Mouse (Mus musculus) kidney, postnatal 0 days (tissue): ENCODE results near the gene Mmp28. TPM values are rescaled to one million over a fixed set of nuclear protein-coding genes. Genes with fewer than 3 reads are reported as not detected.

Source experiments
- ATAC-seq: fragments of 200-750 bp; cut with Nextera tagmentation; replicated peaks from 2 replicates; pipeline ENCODE4 v1.8.0; 2017; ENCODE audit warnings: low read depth, moderate number of reproducible peaks, moderate TSS enrichment, moderate library complexity; ENCODE audit not compliant: low FRiP score
- DNase-seq: peaks from one replicate; pipeline ENCODE4 v3.0.0-alpha.2; 2016; ENCODE audit warnings: low spot score
- H3K27ac ChIP-seq: fragments of 300-500 bp; sonication (generic); 2 replicates; pipeline ENCODE4 v1.5.1; 2014; ENCODE audit warnings: mild to moderate bottlenecking
- H3K27me3 ChIP-seq: fragments of 300-500 bp; sonication (generic); 2 replicates; pipeline ENCODE4 v1.6.1; 2014; ENCODE audit warnings: low read length, mixed read lengths; ENCODE audit not compliant: insufficient read depth
- H3K36me3 ChIP-seq: fragments of 300-500 bp; sonication (generic); 2 replicates; pipeline ENCODE4 v1.6.1; 2014; ENCODE audit warnings: low read length, mixed read lengths; ENCODE audit not compliant: insufficient read depth
- H3K4me1 ChIP-seq: fragments of 300-500 bp; sonication (generic); replicated peaks from 2 replicates; pipeline ENCODE4 v1.6.1; 2014; ENCODE audit warnings: antibody characterized with exemption, low read length, mixed read lengths; ENCODE audit not compliant: insufficient read depth
- H3K4me2 ChIP-seq: fragments of 300-500 bp; sonication (generic); 2 replicates; pipeline ENCODE4 v1.6.1; 2014; ENCODE audit warnings: mild to moderate bottlenecking, low read length, moderate library complexity, mixed read lengths
- H3K4me3 ChIP-seq: fragments of 300-500 bp; sonication (generic); replicated peaks from 2 replicates; pipeline ENCODE4 v1.5.1; 2014; ENCODE audit warnings: low read depth, low read length
- H3K9ac ChIP-seq: fragments of 300-500 bp; sonication (generic); 2 replicates; pipeline ENCODE4 v1.6.1; 2014; ENCODE audit warnings: low read depth, low read length
- H3K9me3 ChIP-seq: fragments of 300-500 bp; sonication (generic); replicated peaks from 2 replicates; pipeline ENCODE4 v1.6.1; 2016; ENCODE audit warnings: low read length, inconsistent platforms, mixed read lengths
- CTCF ChIP-seq: IDR thresholded peaks from 2 replicates; pipeline ENCODE4 v1.5.1; 2016; ENCODE audit warnings: antibody characterized with exemption, low read depth, mild to moderate bottlenecking, moderate library complexity
- whole genome bisulfite sequencing: fragments of 180-500 bp; shearing (Covaris S2); extraction: QIAGEN DNeasy Blood & Tissue Kit; methylation state at CpG from one replicate; pipeline ENCODE4 v1.1.7; 2014; 5-methylcytosine and 5-hydroxymethylcytosine counted together
- polyA plus RNA-seq: library from polyadenylated mRNA; unstranded; fragments of >200 nt; fragmentation: Nextera tagmentation; extraction: Ambion mirVana; gene quantifications from 2 replicates; pipeline ENCODE4 v1.2.1, GENCODE M21; 2015

Gene Mmp28
- polyA plus RNA-seq, 1 experiment from 2014 or later, result 1.9 TPM

- no peak for TF ChIP-seq CTCF
- Histone ChIP-seq H3K27me3 (peaks cover 23% of the 10 kb centered on the region), H3K4me2 (no peak overlapping the region), H3K36me3 (no peaks in the 10 kb centered on the region), H3K27ac (no peak overlapping the region), H3K9me3 (no peaks in the 10 kb centered on the region), H3K4me3 (no peak overlapping the region), H3K9ac (no peak overlapping the region), H3K4me1 (peaks cover 6% of the 10 kb centered on the region; the same call in 1 of the 2 replicates)
- 4% methylated on average over 5 of the region's 5 CpGs for WGBS
- DNase-seq, result peak; percentile 90
- ATAC-seq, result no peak
These were observed 45.8 kb downstream of the Mmp28 start for GRCm38 (mm10) chr11:83417080-83417479.

GRCm38 (mm10) chr11:83410510-83410909, 52.4 kb downstream of the Mmp28 start:
- no peak for ATAC-seq
- Histone ChIP-seq H3K27ac (no peak overlapping the region), H3K27me3 (no peaks in the 10 kb centered on the region), H3K4me3 (no peak overlapping the region), H3K4me1 (peaks cover 4% of the 10 kb centered on the region), H3K36me3 (no peaks in the 10 kb centered on the region), H3K9ac (no peak overlapping the region), H3K4me2 (no peak overlapping the region), H3K9me3 (no peaks in the 10 kb centered on the region)
- TF ChIP-seq CTCF, result no peak
- WGBS, result 53% methylated on average over 6 of the region's 6 CpGs
- DNase-seq, result no peak

GRCm38 (mm10) chr11:83409792-83410291, 53.0 kb downstream of the Mmp28 start:
- peaks cover 4% of the 10 kb centered on the region for H3K4me1 ChIP-seq
- peak overlapping the region; percentile 60 for H3K9ac ChIP-seq
- H3K27me3 ChIP-seq, result no peaks in the 10 kb centered on the region
- ATAC-seq (peak; percentile 40), DNase-seq (no peak)
- peak overlapping the region; percentile 77 for H3K4me3 ChIP-seq
- H3K4me2 ChIP-seq, result peak overlapping the region; percentile 100
- H3K36me3 ChIP-seq, result no peaks in the 10 kb centered on the region
- no peaks in the 10 kb centered on the region for H3K9me3 ChIP-seq
- no peak for TF ChIP-seq CTCF
- 3% methylated on average over 26 of the region's 40 CpGs for WGBS
- no peak overlapping the region for H3K27ac ChIP-seq

GRCm38 (mm10) chr11:83409087-83409754, 53.6 kb downstream of the Mmp28 start, which contains the start of gene Rasl10b:
Rasl10b (plus strand) TSS chr11:83409137.
- WGBS, result 2% methylated on average over 20 of the region's 44 CpGs
- ATAC-seq (peak; percentile 43), DNase-seq (peak; percentile 16)
- Histone ChIP-seq H3K27ac (no peak within 1 kb of the TSS), H3K9me3 (no peaks in the 10 kb centered on the region), H3K4me2 (peak within 1 kb of the TSS; percentile 100), H3K36me3 (no peaks in the 10 kb centered on the region), H3K27me3 (no peaks in the 10 kb centered on the region), H3K4me1 (peaks cover 4% of the 10 kb centered on the region), H3K4me3 (peak within 1 kb of the TSS; percentile 77), H3K9ac (peak within 1 kb of the TSS; percentile 60)
- no peak for TF ChIP-seq CTCF

DNA sequence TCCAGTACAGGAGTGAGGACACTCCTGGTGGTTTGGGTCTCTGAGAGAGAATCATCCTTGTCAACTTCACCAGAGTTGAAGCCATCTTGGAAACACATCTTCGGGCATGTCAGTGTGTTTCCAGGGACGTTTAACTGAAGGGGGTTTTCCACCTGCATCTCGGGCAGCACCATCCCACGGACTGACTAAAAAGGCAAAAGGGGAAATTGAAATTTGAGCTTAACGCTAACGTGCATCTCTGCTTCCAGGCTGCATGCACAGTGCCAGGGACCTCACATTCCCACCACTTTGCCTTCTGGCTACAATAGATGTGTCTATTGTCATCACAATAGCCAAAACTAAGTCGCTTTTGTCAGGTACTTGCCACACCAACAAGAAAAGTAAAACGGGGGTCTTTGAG, 54.6 kb downstream of the Mmp28 start:
- WGBS, result 31% methylated on average over 8 of the region's 8 CpGs
- no peaks in the 10 kb centered on the region for H3K27me3 ChIP-seq
- no peak overlapping the region for H3K4me2 ChIP-seq
- no peak for DNase-seq
- H3K36me3 ChIP-seq, result peaks cover under 1% of the 10 kb centered on the region; the same call in 1 of the 2 replicates
- no peak for TF ChIP-seq CTCF
- H3K9ac ChIP-seq, result no peak overlapping the region
- H3K4me3 ChIP-seq, result no peak overlapping the region
- H3K27ac ChIP-seq, result no peak overlapping the region
- ATAC-seq, result no peak
- peaks cover 4% of the 10 kb centered on the region for H3K4me1 ChIP-seq
- no peaks in the 10 kb centered on the region for H3K9me3 ChIP-seq

- Histone ChIP-seq H3K9ac (no peak overlapping the region), H3K4me2 (no peak overlapping the region), H3K4me3 (no peak overlapping the region), H3K27ac (no peak overlapping the region), H3K36me3 (peaks cover 4% of the 10 kb centered on the region; the same call in 1 of the 2 replicates), H3K27me3 (no peaks in the 10 kb centered on the region), H3K4me1 (peaks cover 4% of the 10 kb centered on the region), H3K9me3 (no peaks in the 10 kb centered on the region)
- ATAC-seq (no peak), DNase-seq (no peak)
- WGBS, result 68% methylated on average over 3 of the region's 3 CpGs
- no peak for TF ChIP-seq CTCF
These were observed 56.5 kb downstream of the Mmp28 start for GRCm38 (mm10) chr11:83406391-83406790.

DNA sequence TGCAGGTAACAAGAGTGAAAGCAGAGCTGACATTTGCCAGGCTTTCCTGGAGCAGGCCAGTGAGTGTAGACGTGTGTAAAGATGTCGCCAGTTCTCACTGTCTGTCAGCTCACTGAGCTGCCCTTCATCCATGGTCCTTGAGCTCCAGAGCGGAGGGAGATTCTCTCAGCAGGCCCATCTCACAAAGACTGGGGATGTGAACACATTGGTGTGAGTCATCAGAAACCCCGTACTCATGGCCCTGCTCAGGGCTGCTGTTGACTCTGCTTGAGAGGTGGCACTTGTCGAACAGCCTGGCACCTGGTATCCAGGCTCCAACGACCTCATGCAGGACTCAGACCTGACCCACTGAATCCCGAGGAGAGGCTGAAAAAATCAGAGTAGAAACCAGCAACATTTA, 59.1 kb downstream of the Mmp28 start:
- Histone ChIP-seq H3K27me3 (no peaks in the 10 kb centered on the region), H3K27ac (no peak overlapping the region), H3K36me3 (peaks cover 23% of the 10 kb centered on the region), H3K4me3 (no peak overlapping the region), H3K9ac (no peak overlapping the region), H3K9me3 (no peaks in the 10 kb centered on the region), H3K4me2 (no peak overlapping the region), H3K4me1 (no peaks in the 10 kb centered on the region)
- DNase-seq (no peak), ATAC-seq (no peak)
- TF ChIP-seq CTCF, result no peak
- 86% methylated on average over 7 of the region's 7 CpGs for WGBS
